Mouse (Mus musculus): ENCODE measurements around the gene Musk. TPM values are rescaled to one million over a fixed set of nuclear protein-coding genes. Genes with fewer than 3 reads are reported as not detected.
"Not testable (repeated sequence)": the region's sequence is repeated elsewhere in the genome, so short reads cannot be mapped to it uniquely, and the experiment has no call there.

Musk gene
- not detected in 2 replicates for polyA plus RNA-seq (2012; ENCODE audit: insufficient read depth, low replicate concordance)

DNA sequence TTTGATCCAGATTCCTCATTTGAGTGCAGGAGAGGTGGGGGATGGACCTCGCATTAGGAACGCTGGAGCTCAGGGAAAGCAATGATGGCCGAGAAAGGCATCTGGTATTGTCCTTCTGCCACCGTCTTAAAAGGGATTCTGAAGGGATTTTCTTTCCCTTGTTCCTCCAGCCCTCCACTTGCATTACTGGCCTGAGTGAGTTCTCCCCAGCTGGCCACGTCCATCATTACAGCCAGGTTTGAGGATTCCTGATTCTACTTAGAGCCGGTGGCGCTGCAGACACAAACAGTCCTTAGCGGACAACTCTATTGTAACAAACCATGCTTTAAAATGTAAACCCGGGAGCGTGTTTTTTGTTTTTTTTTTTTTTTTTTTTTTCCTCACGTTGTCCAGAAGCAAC lies at the start of gene Musk:
Gene Musk, plus strand, starts transcription at position 274 of the 400 bp plus-strand sequence.
- TF ChIP-seq FLI1 (IDR thresholded peaks at IDR 0.05; ENCODE audit: low read length) (no peak), GATA1 (IDR thresholded peaks at IDR 0.05; ENCODE audit: borderline replicate concordance, low read length) (no peak)
- H3K4me1 ChIP-seq: peaks cover 28% of the 10 kb centered on the region
- no peaks in the 10 kb centered on the region for H3K27me3 ChIP-seq (replicated peaks)
- H3K36me3 ChIP-seq (replicated peaks; ENCODE audit: low read length): no peaks in the 10 kb centered on the region
- H3K9me3 ChIP-seq: no peaks in the 10 kb centered on the region
- no peak within 1 kb of the TSS for H3K4me3 ChIP-seq (replicated peaks)

DNA sequence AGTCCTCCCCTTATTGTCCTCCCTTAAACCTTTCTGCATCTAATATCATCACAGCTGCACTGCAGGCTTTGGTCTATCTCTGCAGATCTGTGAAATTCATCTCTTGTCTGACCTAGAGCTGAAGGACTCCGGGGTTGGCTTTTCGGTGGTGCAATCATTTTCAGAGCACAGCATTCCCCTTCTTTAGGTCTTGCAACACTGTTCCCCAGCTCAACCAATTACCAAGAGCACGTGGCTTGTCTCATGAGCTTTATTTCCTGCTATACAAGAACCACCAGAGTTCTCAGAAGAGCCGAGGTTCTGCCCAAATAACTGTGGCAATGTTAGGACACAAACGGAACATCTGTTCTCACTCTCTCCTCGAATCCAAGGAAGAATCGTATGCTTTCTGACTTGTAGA lies 45.3 kb upstream of the Musk start:
- TF ChIP-seq FLI1 (IDR thresholded peaks at IDR 0.05; ENCODE audit: low read length) (no peak), GATA1 (IDR thresholded peaks at IDR 0.05; ENCODE audit: borderline replicate concordance, low read length) (no peak)
- Histone ChIP-seq H3K4me1 (no peaks in the 10 kb centered on the region), H3K27me3 (replicated peaks) (peaks cover 2% of the 10 kb centered on the region), H3K36me3 (replicated peaks; ENCODE audit: low read length) (no peaks in the 10 kb centered on the region), H3K9me3 (no peaks in the 10 kb centered on the region), H3K4me3 (replicated peaks) (no peak overlapping the region)

DNA sequence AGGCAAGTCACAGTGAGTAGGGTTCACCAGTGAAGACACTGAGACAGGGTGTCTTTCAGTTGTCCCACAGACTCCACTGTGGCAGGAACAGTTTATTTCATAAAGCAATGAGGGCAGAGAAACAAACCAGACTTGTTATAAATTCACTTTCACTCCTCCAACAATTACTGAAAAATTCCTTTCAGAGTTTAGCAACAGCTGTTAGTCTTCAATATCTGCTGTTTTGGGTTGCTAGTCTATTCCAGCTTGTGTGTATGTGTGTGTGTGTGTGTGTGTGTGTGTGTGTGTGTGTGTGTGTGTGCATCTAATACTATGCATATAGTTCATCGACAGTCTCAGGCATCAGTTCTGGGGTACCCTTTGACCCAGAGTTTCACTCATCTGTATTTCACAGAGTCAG lies 40.2 kb upstream of the Musk start:
- no peaks in the 10 kb centered on the region for H3K9me3 ChIP-seq
- no peaks in the 10 kb centered on the region for H3K27me3 ChIP-seq (replicated peaks)
- TF ChIP-seq FLI1 (IDR thresholded peaks at IDR 0.05; ENCODE audit: low read length): no peak
- TF ChIP-seq GATA1 (IDR thresholded peaks at IDR 0.05; ENCODE audit: borderline replicate concordance, low read length): no peak
- H3K4me3 ChIP-seq (replicated peaks): no peak overlapping the region
- H3K36me3 ChIP-seq (replicated peaks; ENCODE audit: low read length): no peaks in the 10 kb centered on the region
- H3K4me1 ChIP-seq: no peaks in the 10 kb centered on the region

DNA sequence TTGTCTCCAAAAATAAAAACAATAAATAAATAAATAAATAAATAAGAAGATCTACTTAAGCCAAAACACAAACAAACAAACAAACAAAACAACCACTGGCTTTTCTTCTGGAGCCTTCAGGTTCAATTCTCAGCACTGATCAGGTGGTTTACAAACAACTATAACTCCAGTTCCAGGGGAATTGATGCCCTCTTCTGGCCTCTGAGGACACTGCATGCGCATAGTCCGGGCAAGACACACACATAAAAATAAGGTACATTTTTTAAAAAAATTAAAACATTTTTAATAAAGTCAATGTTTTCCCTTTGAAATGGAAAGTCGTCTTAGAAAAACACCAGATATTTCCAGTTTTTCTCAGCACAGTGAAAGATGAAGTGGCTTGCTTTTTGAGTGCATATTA lies 33.4 kb upstream of the Musk start:
- Histone ChIP-seq H3K4me3 (replicated peaks) (no peak overlapping the region), H3K9me3 (no peaks in the 10 kb centered on the region), H3K36me3 (replicated peaks; ENCODE audit: low read length) (no peaks in the 10 kb centered on the region), H3K27me3 (replicated peaks) (no peaks in the 10 kb centered on the region), H3K4me1 (no peaks in the 10 kb centered on the region)
- no peak for TF ChIP-seq GATA1 (IDR thresholded peaks at IDR 0.05; ENCODE audit: borderline replicate concordance, low read length)
- no peak for TF ChIP-seq FLI1 (IDR thresholded peaks at IDR 0.05; ENCODE audit: low read length)

DNA sequence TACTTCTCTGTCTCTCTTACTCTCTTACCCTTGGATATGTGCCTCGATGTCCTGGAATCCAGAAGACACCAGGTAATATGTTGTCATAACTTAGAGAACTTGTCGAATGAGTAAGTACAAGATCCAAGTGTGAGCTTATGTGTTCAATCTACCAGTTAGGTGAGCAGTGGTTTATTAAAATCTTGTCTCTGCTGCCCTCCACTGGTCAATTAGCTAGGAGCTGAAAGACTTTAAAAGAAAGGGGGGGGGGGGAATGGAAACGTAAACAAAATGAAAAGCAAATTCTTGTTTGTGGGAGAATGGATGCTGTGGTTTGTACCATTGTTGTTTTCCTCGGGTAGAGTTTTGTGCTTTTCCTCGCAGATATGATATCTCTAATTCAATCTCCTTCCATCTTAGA lies 32.4 kb upstream of the Musk start:
- TF ChIP-seq GATA1 (IDR thresholded peaks at IDR 0.05; ENCODE audit: borderline replicate concordance, low read length) (no peak), FLI1 (IDR thresholded peaks at IDR 0.05; ENCODE audit: low read length) (no peak)
- no peaks in the 10 kb centered on the region for H3K36me3 ChIP-seq (replicated peaks; ENCODE audit: low read length)
- H3K27me3 ChIP-seq (replicated peaks): no peaks in the 10 kb centered on the region
- H3K4me3 ChIP-seq (replicated peaks): no peak overlapping the region
- no peaks in the 10 kb centered on the region for H3K4me1 ChIP-seq
- no peaks in the 10 kb centered on the region for H3K9me3 ChIP-seq

DNA sequence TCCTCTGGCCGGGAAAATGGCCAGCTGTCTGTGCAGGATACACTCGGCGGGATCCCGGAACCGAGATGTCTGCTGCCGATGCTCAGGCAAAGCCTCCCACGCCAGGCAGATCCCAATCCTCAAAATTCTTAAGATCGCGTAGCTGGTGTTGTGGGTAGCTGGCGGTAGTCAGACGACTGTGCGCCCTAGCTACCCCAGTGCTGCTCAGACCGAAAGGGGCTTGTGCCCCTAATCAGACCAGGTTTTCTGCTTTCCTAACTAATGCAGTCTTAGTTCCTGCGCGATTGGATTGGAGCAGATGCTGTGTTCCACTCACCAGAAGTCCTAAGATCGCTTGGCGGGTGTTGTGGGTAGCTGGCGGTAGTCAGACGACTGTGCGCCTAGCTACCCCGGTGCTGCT lies 25.0 kb upstream of the Musk start:
- H3K9me3 ChIP-seq; H3K4me1 ChIP-seq; H3K36me3 ChIP-seq (replicated peaks; ENCODE audit: low read length); H3K4me3 ChIP-seq (replicated peaks); H3K27me3 ChIP-seq (replicated peaks): not testable (repeated sequence)

DNA sequence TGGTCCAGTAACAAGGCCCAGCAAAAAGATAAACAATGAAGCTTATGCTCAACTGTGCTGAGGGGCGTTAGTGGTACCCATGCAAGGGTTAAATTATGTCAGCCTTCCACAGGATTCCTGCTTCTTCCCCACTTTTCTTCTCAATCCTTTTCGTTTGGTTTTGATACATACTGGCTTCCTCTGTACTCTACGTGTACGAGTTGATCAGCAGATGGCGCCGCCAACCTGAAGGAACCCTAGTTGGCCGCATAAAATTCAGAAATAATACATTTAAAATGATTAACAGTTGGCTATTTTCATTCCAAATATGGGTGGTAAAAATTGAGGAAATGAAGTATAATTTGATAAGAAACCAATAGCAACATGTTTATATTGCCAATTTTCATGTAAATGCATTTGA lies 19.5 kb upstream of the Musk start:
- TF ChIP-seq FLI1 (IDR thresholded peaks at IDR 0.05; ENCODE audit: low read length) (no peak), GATA1 (IDR thresholded peaks at IDR 0.05; ENCODE audit: borderline replicate concordance, low read length) (no peak)
- Histone ChIP-seq H3K9me3 (peaks cover 4% of the 10 kb centered on the region; the same call in 1 of the 2 replicates), H3K4me1 (peaks cover 8% of the 10 kb centered on the region), H3K4me3 (replicated peaks) (no peak overlapping the region), H3K27me3 (replicated peaks) (no peaks in the 10 kb centered on the region), H3K36me3 (replicated peaks; ENCODE audit: low read length) (no peaks in the 10 kb centered on the region)

DNA sequence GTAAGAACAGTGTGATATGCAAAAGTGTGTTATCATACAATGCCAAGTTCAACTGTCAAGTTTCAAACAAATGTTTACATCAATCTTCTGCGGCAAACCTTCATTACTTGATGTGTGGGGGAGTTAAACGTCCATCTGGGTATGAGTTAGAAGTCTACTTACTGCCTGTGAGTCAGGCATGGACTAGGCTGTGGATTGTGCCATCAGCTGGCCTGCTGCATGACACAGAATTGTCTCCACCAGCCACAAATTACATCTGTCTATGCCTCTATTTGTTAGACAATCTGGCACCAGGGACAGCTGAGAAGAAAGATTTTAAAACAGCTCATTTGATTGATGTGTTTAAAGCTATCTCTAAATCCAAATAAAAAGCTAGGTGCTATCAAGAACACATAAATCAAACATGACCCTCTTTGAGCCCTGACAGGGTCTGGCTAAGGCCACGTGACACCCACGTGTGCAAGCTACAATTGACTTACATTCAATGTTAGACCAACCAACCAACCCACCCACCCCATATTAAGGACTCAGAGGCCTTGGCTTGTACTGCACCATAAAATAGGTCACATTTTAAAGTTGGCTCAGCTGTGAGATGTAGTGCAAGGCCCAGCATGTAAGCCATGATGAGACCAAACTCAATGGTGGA lies 16.7 kb upstream of the Musk start:
- Histone ChIP-seq H3K36me3 (replicated peaks; ENCODE audit: low read length) (no peaks in the 10 kb centered on the region), H3K27me3 (replicated peaks) (no peaks in the 10 kb centered on the region), H3K4me1 (peaks cover 12% of the 10 kb centered on the region), H3K4me3 (replicated peaks) (no peak overlapping the region), H3K9me3 (no peaks in the 10 kb centered on the region)
- TF ChIP-seq GATA1 (IDR thresholded peaks at IDR 0.05; ENCODE audit: borderline replicate concordance, low read length): no peak
- no peak for TF ChIP-seq FLI1 (IDR thresholded peaks at IDR 0.05; ENCODE audit: low read length)

DNA sequence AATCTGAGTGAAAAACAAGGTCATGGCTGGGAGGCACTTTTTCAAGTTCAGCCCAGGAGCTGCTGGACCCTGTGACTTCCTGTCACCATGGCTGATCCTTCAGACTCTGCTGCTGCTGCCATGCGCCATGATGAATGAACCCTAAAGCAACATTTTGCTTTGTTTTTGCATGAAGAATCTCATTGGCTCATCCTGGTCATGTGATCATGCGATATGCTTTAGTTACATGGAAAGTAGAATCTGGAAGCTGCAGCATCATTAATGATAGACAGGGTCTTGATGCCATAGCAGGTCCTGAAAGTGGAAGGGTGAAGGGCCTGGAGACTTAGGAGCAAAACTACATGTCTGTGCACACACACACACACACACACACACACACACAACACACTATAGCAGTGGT lies 15.8 kb upstream of the Musk start:
- H3K36me3 ChIP-seq (replicated peaks; ENCODE audit: low read length): no peaks in the 10 kb centered on the region
- H3K27me3 ChIP-seq (replicated peaks): no peaks in the 10 kb centered on the region
- TF ChIP-seq FLI1 (IDR thresholded peaks at IDR 0.05; ENCODE audit: low read length): no peak
- TF ChIP-seq GATA1 (IDR thresholded peaks at IDR 0.05; ENCODE audit: borderline replicate concordance, low read length): no peak
- H3K4me1 ChIP-seq: peaks cover 12% of the 10 kb centered on the region
- H3K4me3 ChIP-seq (replicated peaks): no peak overlapping the region
- H3K9me3 ChIP-seq: no peaks in the 10 kb centered on the region

DNA sequence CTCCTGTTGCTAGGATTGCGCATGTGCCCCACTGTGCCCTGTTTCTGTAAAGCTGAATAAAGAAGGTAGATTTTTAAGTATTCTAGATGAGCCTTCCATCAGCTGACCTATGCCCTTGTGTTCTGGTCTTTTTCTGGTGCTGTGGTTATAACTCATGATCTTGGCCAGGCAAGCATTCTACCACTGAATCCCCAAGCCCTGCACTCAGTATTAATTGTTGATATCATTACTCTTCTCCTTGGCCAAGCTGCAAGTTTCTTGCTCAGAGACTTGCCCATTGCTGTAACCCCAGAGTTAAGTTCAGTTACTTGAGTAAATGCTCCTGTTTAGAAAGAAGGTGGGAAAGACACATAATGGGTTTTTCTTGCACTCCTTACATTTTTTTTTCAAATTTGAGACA lies 14.8 kb upstream of the Musk start:
- Histone ChIP-seq H3K4me3 (replicated peaks) (no peak overlapping the region), H3K9me3 (no peaks in the 10 kb centered on the region), H3K36me3 (replicated peaks; ENCODE audit: low read length) (no peaks in the 10 kb centered on the region), H3K27me3 (replicated peaks) (no peaks in the 10 kb centered on the region), H3K4me1 (peaks cover 22% of the 10 kb centered on the region)
- TF ChIP-seq GATA1 (IDR thresholded peaks at IDR 0.05; ENCODE audit: borderline replicate concordance, low read length): no peak
- no peak for TF ChIP-seq FLI1 (IDR thresholded peaks at IDR 0.05; ENCODE audit: low read length)

Data from megakaryocyte, embryonic 14.5 days (primary cell).